Mouse (Mus musculus): ENCODE data around the gene Ucn2. TPM values are rescaled to one million over a fixed set of nuclear protein-coding genes. Genes with fewer than 3 reads are reported as not detected.

The Ucn2 gene
- polyA plus RNA-seq, 1 experiment: 0.35 TPM

- Histone ChIP-seq H3K36me3 (ENCODE audit: control insufficient read depth, insufficient read depth, low read length) (no peaks in the 10 kb centered on the region), H3K27me3 (ENCODE audit: control insufficient read depth, insufficient read depth, low read length) (no peaks in the 10 kb centered on the region), H3K27ac (ENCODE audit: control insufficient read depth, insufficient read depth, low read depth, low read length) (no peak overlapping the region), H3K4me3 (ENCODE audit: control insufficient read depth, low read depth, low read length) (no peak overlapping the region), H3K4me1 (ENCODE audit: control insufficient read depth, insufficient read depth, low read length) (no peaks in the 10 kb centered on the region)
- TF ChIP-seq CTCF (IDR thresholded peaks at IDR 0.05; ENCODE audit: control insufficient read depth, insufficient read depth, insufficient replicate concordance, low read depth, low read length) (no peak), POLR2A (IDR thresholded peaks at IDR 0.05; ENCODE audit: control insufficient read depth, low read depth, low read length) (no peak)
Measured at GRCm38 (mm10) chr9:109021428-109021827, 35.6 kb downstream of the Ucn2 start.

- Histone ChIP-seq H3K27me3 (ENCODE audit: control insufficient read depth, insufficient read depth, low read length) (no peaks in the 10 kb centered on the region), H3K27ac (ENCODE audit: control insufficient read depth, insufficient read depth, low read depth, low read length) (no peak overlapping the region), H3K4me3 (ENCODE audit: control insufficient read depth, low read depth, low read length) (no peak overlapping the region), H3K4me1 (ENCODE audit: control insufficient read depth, insufficient read depth, low read length) (no peaks in the 10 kb centered on the region), H3K36me3 (ENCODE audit: control insufficient read depth, insufficient read depth, low read length) (no peaks in the 10 kb centered on the region)
- TF ChIP-seq POLR2A (IDR thresholded peaks at IDR 0.05; ENCODE audit: control insufficient read depth, low read depth, low read length): no peak
- no peak for TF ChIP-seq CTCF (IDR thresholded peaks at IDR 0.05; ENCODE audit: control insufficient read depth, insufficient read depth, insufficient replicate concordance, low read depth, low read length)
Measured at GRCm38 (mm10) chr9:109022866-109023685, 37.3 kb downstream of the Ucn2 start.

- no peaks in the 10 kb centered on the region for H3K27me3 ChIP-seq (ENCODE audit: control insufficient read depth, insufficient read depth, low read length)
- H3K27ac ChIP-seq (ENCODE audit: control insufficient read depth, insufficient read depth, low read depth, low read length): no peak overlapping the region
- no peaks in the 10 kb centered on the region for H3K4me1 ChIP-seq (ENCODE audit: control insufficient read depth, insufficient read depth, low read length)
- TF ChIP-seq CTCF (IDR thresholded peaks at IDR 0.05; ENCODE audit: control insufficient read depth, insufficient read depth, insufficient replicate concordance, low read depth, low read length): no peak
- TF ChIP-seq POLR2A (IDR thresholded peaks at IDR 0.05; ENCODE audit: control insufficient read depth, low read depth, low read length): no peak
- H3K4me3 ChIP-seq (ENCODE audit: control insufficient read depth, low read depth, low read length): no peak overlapping the region
- no peaks in the 10 kb centered on the region for H3K36me3 ChIP-seq (ENCODE audit: control insufficient read depth, insufficient read depth, low read length)
Measured at GRCm38 (mm10) chr9:109027521-109027920, 41.7 kb downstream of the Ucn2 start.

- H3K4me1 ChIP-seq (ENCODE audit: control insufficient read depth, insufficient read depth, low read length): no peaks in the 10 kb centered on the region
- no peak overlapping the region for H3K4me3 ChIP-seq (ENCODE audit: control insufficient read depth, low read depth, low read length)
Measured at GRCm38 (mm10) chr9:109028421-109028820, 42.6 kb downstream of the Ucn2 start.

GRCm38 (mm10) chr9:109028919-109029318 lies 43.1 kb downstream of the Ucn2 start:
- H3K27me3 ChIP-seq (ENCODE audit: control insufficient read depth, insufficient read depth, low read length): no peaks in the 10 kb centered on the region
- H3K4me1 ChIP-seq (ENCODE audit: control insufficient read depth, insufficient read depth, low read length): no peaks in the 10 kb centered on the region

More at GRCm38 (mm10) chr9:109028421-109028820, 42.6 kb downstream of the Ucn2 start:
- H3K27me3 ChIP-seq (ENCODE audit: control insufficient read depth, insufficient read depth, low read length): no peaks in the 10 kb centered on the region
- H3K36me3 ChIP-seq (ENCODE audit: control insufficient read depth, insufficient read depth, low read length): no peaks in the 10 kb centered on the region
- TF ChIP-seq POLR2A (IDR thresholded peaks at IDR 0.05; ENCODE audit: control insufficient read depth, low read depth, low read length) (no peak), CTCF (IDR thresholded peaks at IDR 0.05; ENCODE audit: control insufficient read depth, insufficient read depth, insufficient replicate concordance, low read depth, low read length) (no peak)
- H3K27ac ChIP-seq (ENCODE audit: control insufficient read depth, insufficient read depth, low read depth, low read length): no peak overlapping the region

GRCm38 (mm10) chr9:109030312-109030711 lies 44.5 kb downstream of the Ucn2 start:
- Histone ChIP-seq H3K4me3 (ENCODE audit: control insufficient read depth, low read depth, low read length) (no peak overlapping the region), H3K27me3 (ENCODE audit: control insufficient read depth, insufficient read depth, low read length) (no peaks in the 10 kb centered on the region), H3K27ac (ENCODE audit: control insufficient read depth, insufficient read depth, low read depth, low read length) (no peak overlapping the region), H3K4me1 (ENCODE audit: control insufficient read depth, insufficient read depth, low read length) (no peaks in the 10 kb centered on the region), H3K36me3 (ENCODE audit: control insufficient read depth, insufficient read depth, low read length) (no peaks in the 10 kb centered on the region)
- TF ChIP-seq POLR2A (IDR thresholded peaks at IDR 0.05; ENCODE audit: control insufficient read depth, low read depth, low read length): no peak
- TF ChIP-seq CTCF (IDR thresholded peaks at IDR 0.05; ENCODE audit: control insufficient read depth, insufficient read depth, insufficient replicate concordance, low read depth, low read length): no peak

More at GRCm38 (mm10) chr9:109028919-109029318, 43.1 kb downstream of the Ucn2 start:
- no peak for TF ChIP-seq POLR2A (IDR thresholded peaks at IDR 0.05; ENCODE audit: control insufficient read depth, low read depth, low read length)
- no peaks in the 10 kb centered on the region for H3K36me3 ChIP-seq (ENCODE audit: control insufficient read depth, insufficient read depth, low read length)
- H3K4me3 ChIP-seq (ENCODE audit: control insufficient read depth, low read depth, low read length): no peak overlapping the region
- H3K27ac ChIP-seq (ENCODE audit: control insufficient read depth, insufficient read depth, low read depth, low read length): no peak overlapping the region

GRCm38 (mm10) chr9:109031001-109031400 lies 45.2 kb downstream of the Ucn2 start:
- H3K4me3 ChIP-seq (ENCODE audit: control insufficient read depth, low read depth, low read length): no peak overlapping the region
- TF ChIP-seq POLR2A (IDR thresholded peaks at IDR 0.05; ENCODE audit: control insufficient read depth, low read depth, low read length): no peak
- TF ChIP-seq CTCF (IDR thresholded peaks at IDR 0.05; ENCODE audit: control insufficient read depth, insufficient read depth, insufficient replicate concordance, low read depth, low read length): no peak
- H3K27me3 ChIP-seq (ENCODE audit: control insufficient read depth, insufficient read depth, low read length): no peaks in the 10 kb centered on the region
- no peaks in the 10 kb centered on the region for H3K36me3 ChIP-seq (ENCODE audit: control insufficient read depth, insufficient read depth, low read length)
- H3K4me1 ChIP-seq (ENCODE audit: control insufficient read depth, insufficient read depth, low read length): no peaks in the 10 kb centered on the region
- no peak overlapping the region for H3K27ac ChIP-seq (ENCODE audit: control insufficient read depth, insufficient read depth, low read depth, low read length)

All from testis, adult 2 months (tissue).